Mouse (Mus musculus): Measurements from ENCODE around the gene Rad51b. TPM values are rescaled to one million over a fixed set of nuclear protein-coding genes. Genes with fewer than 3 reads are reported as not detected.

Gene Rad51b
- polyA plus RNA-seq, 1 experiment from 2014 or later = 8.0 TPM

DNA sequence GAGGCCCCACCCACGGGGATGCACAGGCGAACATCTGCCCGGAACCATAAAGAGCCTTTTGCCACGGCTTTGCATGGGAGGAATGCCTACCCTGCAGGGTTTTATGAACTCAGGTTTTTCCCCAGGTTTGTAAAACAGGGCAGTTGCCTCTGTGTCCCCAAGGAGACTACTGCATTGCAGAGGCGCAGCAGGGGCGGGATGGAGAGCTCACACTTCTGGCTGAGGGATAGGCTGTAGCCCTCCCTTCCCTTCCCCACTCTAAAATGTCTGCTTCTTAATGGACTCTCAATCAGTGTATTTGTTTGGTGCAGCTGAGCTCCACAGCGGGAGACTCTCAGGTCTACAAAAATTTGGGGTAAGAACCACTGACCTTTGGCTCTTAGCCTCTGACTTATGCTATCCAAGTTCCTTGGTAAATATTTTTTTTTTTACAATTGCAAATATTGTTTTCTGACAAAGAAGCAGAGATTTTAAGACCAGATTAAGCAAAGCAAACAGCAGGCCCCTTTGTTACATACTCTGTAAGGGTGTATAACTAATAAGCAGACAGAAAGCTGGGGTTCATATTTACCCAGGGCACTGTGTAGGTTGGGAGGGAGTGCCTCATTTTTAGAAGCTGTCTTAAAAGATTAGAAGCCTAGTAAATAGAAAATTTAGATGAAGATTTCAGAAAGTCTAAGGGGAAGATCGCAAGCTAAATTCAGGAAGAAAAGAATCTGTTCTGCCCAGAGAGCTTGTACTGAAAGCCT is 507.9 kb downstream of the Rad51b start:
- Histone ChIP-seq H3K9me3 (no peaks in the 10 kb centered on the region), H3K4me3 (replicated peaks) (no peak overlapping the region), H3K4me2 (no peak overlapping the region), H3K9ac (replicated peaks) (no peak overlapping the region), H3K36me3 (no peaks in the 10 kb centered on the region), H3K27me3 (no peaks in the 10 kb centered on the region), H3K27ac (peak overlapping the region; percentile 50), H3K4me1 (replicated peaks) (peaks cover 31% of the 10 kb centered on the region)
- ATAC-seq (ENCODE audit: insufficient number of reproducible peaks, insufficient read depth, low FRiP score, low TSS enrichment, low read depth) = no peak
- WGBS = 26% methylated on average over 8 of the region's 8 CpGs

GRCm38 (mm10) chr12:79806990-79807389 is 509.9 kb downstream of the Rad51b start:
- ATAC-seq (ENCODE audit: insufficient number of reproducible peaks, insufficient read depth, low FRiP score, low TSS enrichment, low read depth) = no peak
- Histone ChIP-seq H3K36me3 (no peaks in the 10 kb centered on the region), H3K4me3 (replicated peaks) (no peak overlapping the region), H3K4me2 (no peak overlapping the region), H3K27ac (0 out of 2 replicates have a peak overlapping the region, but pooled peaks have one; percentile 41), H3K9me3 (no peaks in the 10 kb centered on the region), H3K27me3 (no peaks in the 10 kb centered on the region), H3K9ac (replicated peaks) (no peak overlapping the region), H3K4me1 (replicated peaks) (peaks cover 47% of the 10 kb centered on the region)
- 63% methylated on average over 4 of the region's 4 CpGs for WGBS

DNA sequence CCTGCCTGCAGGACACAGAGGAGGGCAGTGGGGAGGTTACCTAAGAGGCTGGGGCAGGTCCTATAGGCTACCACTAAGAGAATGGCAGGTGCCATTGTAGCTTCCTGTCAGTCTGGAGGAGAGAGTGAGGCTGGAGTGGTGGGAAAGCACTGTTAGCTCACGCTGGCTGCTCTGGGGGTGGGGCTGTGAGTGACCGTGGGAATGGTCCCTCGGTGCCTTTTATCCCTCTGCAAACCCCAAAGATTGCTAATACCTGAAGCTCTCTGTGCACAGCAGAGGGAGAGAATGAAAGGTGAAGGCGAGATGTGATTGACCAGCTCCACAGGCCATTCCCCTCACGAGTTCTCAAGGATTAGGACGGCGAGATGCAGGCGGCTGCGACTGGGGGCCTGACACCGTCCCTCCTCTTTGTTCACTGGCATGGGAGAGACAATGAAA is 510.3 kb downstream of the Rad51b start:
- H3K9ac ChIP-seq (replicated peaks) = no peak overlapping the region
- no peaks in the 10 kb centered on the region for H3K36me3 ChIP-seq
- H3K9me3 ChIP-seq = no peaks in the 10 kb centered on the region
- no peaks in the 10 kb centered on the region for H3K27me3 ChIP-seq
- ATAC-seq (ENCODE audit: insufficient number of reproducible peaks, insufficient read depth, low FRiP score, low TSS enrichment, low read depth) = no peak
- 0 out of 2 replicates have a peak overlapping the region, but pooled peaks have one; percentile 41 for H3K27ac ChIP-seq
- H3K4me1 ChIP-seq (replicated peaks) = peaks cover 49% of the 10 kb centered on the region
- no peak overlapping the region for H3K4me2 ChIP-seq
- WGBS = 28% methylated on average over 10 of the region's 10 CpGs
- H3K4me3 ChIP-seq (replicated peaks) = no peak overlapping the region

DNA sequence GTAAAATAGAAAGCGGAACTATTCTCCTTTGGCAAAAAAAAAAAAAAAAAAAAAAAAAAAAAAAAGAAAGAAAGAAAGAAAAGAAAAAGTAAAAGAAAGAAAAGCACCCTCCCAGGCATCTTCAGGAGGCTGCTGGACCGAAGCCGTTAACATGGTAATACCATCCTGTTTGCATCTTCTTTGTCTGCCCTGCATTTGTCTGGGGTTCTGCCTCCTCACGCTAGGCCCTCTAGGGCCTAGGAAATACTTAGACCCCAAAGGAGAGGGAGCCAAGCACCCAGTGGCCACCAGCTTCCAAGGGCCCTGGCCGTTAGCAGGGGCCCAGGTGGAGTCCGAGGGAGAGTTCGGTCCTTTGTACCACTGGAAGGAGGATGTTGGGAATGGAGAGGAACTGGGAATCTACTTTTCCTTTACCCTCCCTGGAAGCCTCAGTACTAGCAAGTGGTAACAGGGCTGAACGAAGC is 510.9 kb downstream of the Rad51b start:
- H3K4me1 ChIP-seq (replicated peaks) = peaks cover 52% of the 10 kb centered on the region
- no peaks in the 10 kb centered on the region for H3K27me3 ChIP-seq
- no peak overlapping the region for H3K4me2 ChIP-seq
- no peaks in the 10 kb centered on the region for H3K9me3 ChIP-seq
- H3K4me3 ChIP-seq (replicated peaks) = no peak overlapping the region
- WGBS = 81% methylated on average over 8 of the region's 8 CpGs
- no peak for ATAC-seq (ENCODE audit: insufficient number of reproducible peaks, insufficient read depth, low FRiP score, low TSS enrichment, low read depth)
- H3K9ac ChIP-seq (replicated peaks) = no peak overlapping the region
- no peak overlapping the region for H3K27ac ChIP-seq
- H3K36me3 ChIP-seq = no peaks in the 10 kb centered on the region

GRCm38 (mm10) chr12:79808426-79809398 is 511.6 kb downstream of the Rad51b start:
- H3K27me3 ChIP-seq = 0 out of 2 replicates have a peak, but pooled peaks cover 2% of the 10 kb centered on the region
- no peak overlapping the region for H3K4me2 ChIP-seq
- H3K4me3 ChIP-seq (replicated peaks) = no peak overlapping the region
- H3K27ac ChIP-seq = 0 out of 2 replicates have a peak overlapping the region, but pooled peaks have one; percentile 56
- WGBS = 87% methylated on average over 18 of the region's 18 CpGs
- no peak overlapping the region for H3K9ac ChIP-seq (replicated peaks)
- ATAC-seq (ENCODE audit: insufficient number of reproducible peaks, insufficient read depth, low FRiP score, low TSS enrichment, low read depth) = no peak
- H3K4me1 ChIP-seq (replicated peaks) = peaks cover 59% of the 10 kb centered on the region
- H3K9me3 ChIP-seq = no peaks in the 10 kb centered on the region
- H3K36me3 ChIP-seq = no peaks in the 10 kb centered on the region

- Histone ChIP-seq H3K4me2 (no peak overlapping the region), H3K4me1 (replicated peaks) (peaks cover 60% of the 10 kb centered on the region), H3K4me3 (replicated peaks) (no peak overlapping the region), H3K36me3 (no peaks in the 10 kb centered on the region), H3K27me3 (0 out of 2 replicates have a peak, but pooled peaks cover 2% of the 10 kb centered on the region), H3K27ac (no peak overlapping the region), H3K9ac (replicated peaks) (no peak overlapping the region), H3K9me3 (no peaks in the 10 kb centered on the region)
- no peak for ATAC-seq (ENCODE audit: insufficient number of reproducible peaks, insufficient read depth, low FRiP score, low TSS enrichment, low read depth)
- WGBS = 94% methylated on average over 5 of the region's 5 CpGs
Measured at GRCm38 (mm10) chr12:79809518-79809917, 512.4 kb downstream of the Rad51b start.

DNA sequence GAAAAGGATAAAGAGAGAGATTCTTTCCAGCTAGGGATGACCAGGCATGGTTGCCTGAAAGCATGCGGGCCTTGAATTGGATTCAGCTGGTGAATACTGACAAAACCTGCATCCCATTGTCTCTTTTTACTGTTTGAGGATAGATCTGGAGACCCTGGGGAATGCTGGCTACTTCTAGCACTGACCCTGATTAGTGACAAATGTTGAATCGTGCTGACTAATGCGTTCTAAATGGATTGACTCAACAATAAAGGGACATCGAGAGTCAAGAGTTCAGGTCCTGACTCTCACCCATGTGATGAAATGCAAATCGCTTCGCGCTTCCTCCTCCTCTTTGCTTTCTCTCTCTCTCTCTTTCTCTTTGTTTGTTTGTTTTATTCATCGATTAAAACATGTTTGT is 515.3 kb downstream of the Rad51b start:
- H3K27ac ChIP-seq = no peak overlapping the region
- H3K4me1 ChIP-seq (replicated peaks) = peaks cover 41% of the 10 kb centered on the region
- ATAC-seq (ENCODE audit: insufficient number of reproducible peaks, insufficient read depth, low FRiP score, low TSS enrichment, low read depth) = no peak

DNA sequence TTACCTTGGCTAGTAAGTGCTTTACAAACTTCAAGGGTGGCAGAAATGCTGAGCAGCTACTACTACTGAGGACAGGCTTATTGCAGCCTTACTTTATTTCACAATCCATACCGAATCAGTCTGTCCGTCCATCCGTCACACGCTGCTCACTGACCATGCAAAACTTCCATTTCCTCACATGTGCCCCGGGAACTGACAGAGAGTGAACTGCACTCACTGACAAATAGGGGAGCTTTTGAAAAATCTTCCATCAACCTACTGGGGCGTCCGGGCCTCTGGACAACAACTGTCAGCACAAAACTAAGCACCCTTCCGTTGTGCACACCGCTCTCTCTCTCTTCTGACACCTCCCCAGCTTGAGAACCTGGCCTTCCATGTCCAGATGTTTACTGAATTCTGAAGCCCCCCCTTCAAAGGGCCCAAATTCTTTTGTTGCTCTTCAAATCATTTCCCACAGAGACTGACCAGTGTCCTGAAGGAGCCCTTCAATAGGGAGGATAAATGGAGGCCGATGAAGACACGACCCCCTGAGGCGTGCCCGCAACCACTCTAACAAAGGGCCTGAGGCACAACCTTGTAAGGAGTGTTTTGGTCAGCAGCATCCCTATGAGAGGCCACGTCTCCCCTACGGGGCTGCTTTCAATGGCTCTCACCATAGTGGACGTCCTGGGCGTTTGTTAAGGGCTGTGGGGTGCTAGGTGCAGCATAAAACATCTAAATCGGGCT is 515.9 kb downstream of the Rad51b start:
- no peaks in the 10 kb centered on the region for H3K36me3 ChIP-seq
- H3K27ac ChIP-seq = no peak overlapping the region
- H3K9ac ChIP-seq (replicated peaks) = no peak overlapping the region
- H3K9me3 ChIP-seq = no peaks in the 10 kb centered on the region
- ATAC-seq (ENCODE audit: insufficient number of reproducible peaks, insufficient read depth, low FRiP score, low TSS enrichment, low read depth) = no peak
- H3K27me3 ChIP-seq = 0 out of 2 replicates have a peak, but pooled peaks cover 2% of the 10 kb centered on the region
- H3K4me3 ChIP-seq (replicated peaks) = no peak overlapping the region
- 77% methylated on average over 18 of the region's 18 CpGs for WGBS
- peaks cover 38% of the 10 kb centered on the region for H3K4me1 ChIP-seq (replicated peaks)
- H3K4me2 ChIP-seq = no peak overlapping the region

More for the DNA sequence above, 515.3 kb downstream of the Rad51b start:
- H3K27me3 ChIP-seq = 0 out of 2 replicates have a peak, but pooled peaks cover 2% of the 10 kb centered on the region
- 70% methylated on average over 8 of the region's 8 CpGs for WGBS
- no peaks in the 10 kb centered on the region for H3K9me3 ChIP-seq
- no peaks in the 10 kb centered on the region for H3K36me3 ChIP-seq
- no peak overlapping the region for H3K9ac ChIP-seq (replicated peaks)
- no peak overlapping the region for H3K4me2 ChIP-seq
- H3K4me3 ChIP-seq (replicated peaks) = no peak overlapping the region

GRCm38 (mm10) chr12:79813566-79814305 is 516.7 kb downstream of the Rad51b start:
- Histone ChIP-seq H3K4me2 (no peak overlapping the region), H3K36me3 (no peaks in the 10 kb centered on the region), H3K27me3 (0 out of 2 replicates have a peak, but pooled peaks cover 2% of the 10 kb centered on the region), H3K9me3 (no peaks in the 10 kb centered on the region), H3K9ac (replicated peaks) (no peak overlapping the region), H3K4me3 (replicated peaks) (no peak overlapping the region), H3K4me1 (replicated peaks) (peaks cover 38% of the 10 kb centered on the region), H3K27ac (no peak overlapping the region)
- ATAC-seq (ENCODE audit: insufficient number of reproducible peaks, insufficient read depth, low FRiP score, low TSS enrichment, low read depth) = no peak
- 39% methylated on average over 8 of the region's 8 CpGs for WGBS
